Mouse (Mus musculus): ENCODE results near the gene Frmd4b. TPM values are rescaled to one million over a fixed set of nuclear protein-coding genes. Genes with fewer than 3 reads are reported as not detected.

The Frmd4b gene
- polyA plus RNA-seq, 1 experiment from 2014 or later: 24.8 TPM

- Histone ChIP-seq H3K27me3 (ENCODE audit: low read depth, poor library complexity, severe bottlenecking) (no peaks in the 10 kb centered on the region), H3K4me1 (peaks cover 54% of the 10 kb centered on the region), H3K4me3 (no peak overlapping the region), H3K36me3 (0 out of 2 replicates have a peak, but pooled peaks cover 10% of the 10 kb centered on the region), H3K27ac (replicated peaks) (peak overlapping the region; percentile 63), H3K9me3 (replicated peaks) (no peaks in the 10 kb centered on the region)
- DNase-seq (ENCODE audit: low spot score): no peak
- WGBS: 48% methylated on average over 3 of the region's 3 CpGs
Observed at GRCm38 (mm10) chr6:97607646-97608045, 9.7 kb downstream of the Frmd4b start.

GRCm38 (mm10) chr6:97595218-97595617 is 22.1 kb downstream of the Frmd4b start:
- H3K9me3 ChIP-seq (replicated peaks): no peaks in the 10 kb centered on the region
- no peak for DNase-seq (ENCODE audit: low spot score)
- no peaks in the 10 kb centered on the region for H3K27me3 ChIP-seq (ENCODE audit: low read depth, poor library complexity, severe bottlenecking)
- H3K4me1 ChIP-seq: peaks cover 26% of the 10 kb centered on the region
- H3K36me3 ChIP-seq: 0 out of 2 replicates have a peak, but pooled peaks cover 3% of the 10 kb centered on the region
- WGBS: 62% methylated on average over 3 of the region's 3 CpGs
- no peak overlapping the region for H3K4me3 ChIP-seq
- peak overlapping the region; percentile 28; the same call in 1 of the 2 replicates for H3K27ac ChIP-seq (replicated peaks)

- H3K4me3 ChIP-seq: no peak overlapping the region
- H3K27me3 ChIP-seq (ENCODE audit: low read depth, poor library complexity, severe bottlenecking): no peaks in the 10 kb centered on the region
- H3K27ac ChIP-seq (replicated peaks): no peak overlapping the region
- no peaks in the 10 kb centered on the region for H3K9me3 ChIP-seq (replicated peaks)
- WGBS: 95% methylated on average over 7 of the region's 7 CpGs
- DNase-seq (ENCODE audit: low spot score): no peak
- peaks cover 28% of the 10 kb centered on the region for H3K4me1 ChIP-seq
- 0 out of 2 replicates have a peak, but pooled peaks cover 3% of the 10 kb centered on the region for H3K36me3 ChIP-seq
Observed at GRCm38 (mm10) chr6:97594589-97594988, 22.8 kb downstream of the Frmd4b start.

GRCm38 (mm10) chr6:97590230-97590629 is 27.1 kb downstream of the Frmd4b start:
- H3K9me3 ChIP-seq (replicated peaks): no peaks in the 10 kb centered on the region
- no peak for DNase-seq (ENCODE audit: low spot score)
- WGBS: 72% methylated on average over 5 of the region's 5 CpGs

GRCm38 (mm10) chr6:97589581-97589980 is 27.8 kb downstream of the Frmd4b start:
- Histone ChIP-seq H3K36me3 (0 out of 2 replicates have a peak, but pooled peaks cover 3% of the 10 kb centered on the region), H3K4me1 (peaks cover 24% of the 10 kb centered on the region), H3K9me3 (replicated peaks) (no peaks in the 10 kb centered on the region), H3K27me3 (ENCODE audit: low read depth, poor library complexity, severe bottlenecking) (no peaks in the 10 kb centered on the region), H3K4me3 (no peak overlapping the region), H3K27ac (replicated peaks) (no peak overlapping the region)
- 91% methylated on average over 3 of the region's 3 CpGs for WGBS
- no peak for DNase-seq (ENCODE audit: low spot score)

More at GRCm38 (mm10) chr6:97590230-97590629, 27.1 kb downstream of the Frmd4b start:
- no peak overlapping the region for H3K27ac ChIP-seq (replicated peaks)
- no peaks in the 10 kb centered on the region for H3K27me3 ChIP-seq (ENCODE audit: low read depth, poor library complexity, severe bottlenecking)
- no peak overlapping the region for H3K4me3 ChIP-seq
- 0 out of 2 replicates have a peak, but pooled peaks cover 3% of the 10 kb centered on the region for H3K36me3 ChIP-seq
- H3K4me1 ChIP-seq: peaks cover 28% of the 10 kb centered on the region

- Histone ChIP-seq H3K27ac (replicated peaks) (no peak overlapping the region), H3K36me3 (no peaks in the 10 kb centered on the region), H3K9me3 (replicated peaks) (no peaks in the 10 kb centered on the region), H3K4me1 (peaks cover 26% of the 10 kb centered on the region), H3K27me3 (ENCODE audit: low read depth, poor library complexity, severe bottlenecking) (no peaks in the 10 kb centered on the region), H3K4me3 (no peak overlapping the region)
- 86% methylated on average over 7 of the region's 7 CpGs for WGBS
- no peak for DNase-seq (ENCODE audit: low spot score)
Observed at GRCm38 (mm10) chr6:97589031-97589430, 28.3 kb downstream of the Frmd4b start.

- H3K27ac ChIP-seq (replicated peaks): no peak overlapping the region
- H3K9me3 ChIP-seq (replicated peaks): no peaks in the 10 kb centered on the region
- no peak for DNase-seq (ENCODE audit: low spot score)
- peaks cover 43% of the 10 kb centered on the region for H3K4me1 ChIP-seq
- H3K27me3 ChIP-seq (ENCODE audit: low read depth, poor library complexity, severe bottlenecking): no peaks in the 10 kb centered on the region
- no peak overlapping the region for H3K4me3 ChIP-seq
- no peaks in the 10 kb centered on the region for H3K36me3 ChIP-seq
Observed at GRCm38 (mm10) chr6:97586606-97587005, 30.7 kb downstream of the Frmd4b start.

GRCm38 (mm10) chr6:97586024-97586423 is 31.3 kb downstream of the Frmd4b start:
- Histone ChIP-seq H3K27ac (replicated peaks) (no peak overlapping the region; the same call in 1 of the 2 replicates), H3K4me3 (no peak overlapping the region), H3K4me1 (peaks cover 43% of the 10 kb centered on the region), H3K9me3 (replicated peaks) (no peaks in the 10 kb centered on the region), H3K27me3 (ENCODE audit: low read depth, poor library complexity, severe bottlenecking) (no peaks in the 10 kb centered on the region), H3K36me3 (no peaks in the 10 kb centered on the region)
- no peak for DNase-seq (ENCODE audit: low spot score)
- WGBS: 72% methylated on average over 8 of the region's 8 CpGs

- Histone ChIP-seq H3K4me3 (no peak overlapping the region), H3K27ac (replicated peaks) (0 out of 2 replicates have a peak overlapping the region, but pooled peaks have one; percentile 35), H3K36me3 (no peaks in the 10 kb centered on the region), H3K9me3 (replicated peaks) (no peaks in the 10 kb centered on the region), H3K4me1 (peaks cover 60% of the 10 kb centered on the region), H3K27me3 (ENCODE audit: low read depth, poor library complexity, severe bottlenecking) (no peaks in the 10 kb centered on the region)
- peak; percentile 26 for DNase-seq (ENCODE audit: low spot score)
- WGBS: 56% methylated on average over 8 of the region's 8 CpGs
Observed at GRCm38 (mm10) chr6:97582748-97583147, 34.6 kb downstream of the Frmd4b start.

- Histone ChIP-seq H3K27me3 (ENCODE audit: low read depth, poor library complexity, severe bottlenecking) (no peaks in the 10 kb centered on the region), H3K36me3 (no peaks in the 10 kb centered on the region), H3K4me1 (peaks cover 68% of the 10 kb centered on the region), H3K4me3 (no peak overlapping the region), H3K27ac (replicated peaks) (no peak overlapping the region), H3K9me3 (replicated peaks) (no peaks in the 10 kb centered on the region)
- WGBS: 90% methylated on average over 7 of the region's 7 CpGs
- no peak for DNase-seq (ENCODE audit: low spot score)
Observed at GRCm38 (mm10) chr6:97581941-97582340, 35.4 kb downstream of the Frmd4b start.

- DNase-seq (ENCODE audit: low spot score): no peak
- Histone ChIP-seq H3K27ac (replicated peaks) (no peak overlapping the region), H3K4me3 (no peak overlapping the region), H3K4me1 (peaks cover 66% of the 10 kb centered on the region), H3K9me3 (replicated peaks) (no peaks in the 10 kb centered on the region), H3K36me3 (no peaks in the 10 kb centered on the region), H3K27me3 (ENCODE audit: low read depth, poor library complexity, severe bottlenecking) (no peaks in the 10 kb centered on the region)
- 96% methylated on average over 2 of the region's 2 CpGs for WGBS
Observed at GRCm38 (mm10) chr6:97580479-97581030, 36.8 kb downstream of the Frmd4b start.

- Histone ChIP-seq H3K27me3 (ENCODE audit: low read depth, poor library complexity, severe bottlenecking) (no peaks in the 10 kb centered on the region), H3K36me3 (no peaks in the 10 kb centered on the region), H3K4me1 (peaks cover 65% of the 10 kb centered on the region), H3K9me3 (replicated peaks) (no peaks in the 10 kb centered on the region), H3K4me3 (no peak overlapping the region), H3K27ac (replicated peaks) (no peak overlapping the region)
- DNase-seq (ENCODE audit: low spot score): no peak
- WGBS: 80% methylated on average over 4 of the region's 4 CpGs
Observed at GRCm38 (mm10) chr6:97579704-97580103, 37.6 kb downstream of the Frmd4b start.

GRCm38 (mm10) chr6:97578210-97578609 is 39.1 kb downstream of the Frmd4b start:
- Histone ChIP-seq H3K4me1 (peaks cover 50% of the 10 kb centered on the region), H3K4me3 (no peak overlapping the region), H3K27ac (replicated peaks) (peak overlapping the region; percentile 88), H3K9me3 (replicated peaks) (no peaks in the 10 kb centered on the region), H3K36me3 (no peaks in the 10 kb centered on the region), H3K27me3 (ENCODE audit: low read depth, poor library complexity, severe bottlenecking) (no peaks in the 10 kb centered on the region)
- WGBS: 87% methylated on average over 7 of the region's 7 CpGs
- no peak for DNase-seq (ENCODE audit: low spot score)
